Mouse (Mus musculus) adrenal gland, adult 2 months (tissue): ENCODE measurements around the gene Trappc3. TPM values are rescaled to one million over a fixed set of nuclear protein-coding genes. Genes with fewer than 3 reads are reported as not detected.

ENCODE experiments used
- DNase-seq: peaks from one replicate; pipeline ENCODE4 v3.0.0; 2021
- polyA plus RNA-seq: library from polyadenylated mRNA; depleted of rRNA; stranded (reverse); fragments of >200 nt; gene quantifications from 2 replicates; pipeline ENCODE4 v1.2.3, GENCODE M21; 2012
- total RNA-seq, 2 experiments: library from RNA; stranded (reverse); gene quantifications; 2 replicates each; pipeline ENCODE4 v1.2.3; 2021

The Trappc3 gene
- total and polyA plus RNA-seq, 3 experiments: 16.5 to 103 (median 85.8) TPM

- no peak for DNase-seq
Observed at GRCm38 (mm10) chr4:126250659-126251058, 11.5 kb upstream of the Trappc3 start.

- DNase-seq: peak; percentile 46
Observed at GRCm38 (mm10) chr4:126251655-126252254, 10.4 kb upstream of the Trappc3 start.

GRCm38 (mm10) chr4:126252411-126253237, 9.5 kb upstream of the Trappc3 start:
- no peak for DNase-seq

GRCm38 (mm10) chr4:126253637-126254272, 8.4 kb upstream of the Trappc3 start:
- no peak for DNase-seq

- DNase-seq: peak; percentile 49
Observed at GRCm38 (mm10) chr4:126254315-126255112, 7.6 kb upstream of the Trappc3 start.

GRCm38 (mm10) chr4:126255113-126256001, 6.8 kb upstream of the Trappc3 start:
- peak; percentile 63 for DNase-seq

GRCm38 (mm10) chr4:126256131-126256791, 5.9 kb upstream of the Trappc3 start, which contains the start of gene Map7d1:
Gene Map7d1 (minus strand): TSS chr4:126256343.
- peak; percentile 94 for DNase-seq

GRCm38 (mm10) chr4:126256967-126257881, 4.9 kb upstream of the Trappc3 start:
- peak; percentile 69 for DNase-seq

- DNase-seq: no peak
Observed at GRCm38 (mm10) chr4:126259063-126259462, 3.1 kb upstream of the Trappc3 start.

- peak; percentile 89 for DNase-seq
Observed at GRCm38 (mm10) chr4:126259523-126260160, 2.5 kb upstream of the Trappc3 start.

DNA sequence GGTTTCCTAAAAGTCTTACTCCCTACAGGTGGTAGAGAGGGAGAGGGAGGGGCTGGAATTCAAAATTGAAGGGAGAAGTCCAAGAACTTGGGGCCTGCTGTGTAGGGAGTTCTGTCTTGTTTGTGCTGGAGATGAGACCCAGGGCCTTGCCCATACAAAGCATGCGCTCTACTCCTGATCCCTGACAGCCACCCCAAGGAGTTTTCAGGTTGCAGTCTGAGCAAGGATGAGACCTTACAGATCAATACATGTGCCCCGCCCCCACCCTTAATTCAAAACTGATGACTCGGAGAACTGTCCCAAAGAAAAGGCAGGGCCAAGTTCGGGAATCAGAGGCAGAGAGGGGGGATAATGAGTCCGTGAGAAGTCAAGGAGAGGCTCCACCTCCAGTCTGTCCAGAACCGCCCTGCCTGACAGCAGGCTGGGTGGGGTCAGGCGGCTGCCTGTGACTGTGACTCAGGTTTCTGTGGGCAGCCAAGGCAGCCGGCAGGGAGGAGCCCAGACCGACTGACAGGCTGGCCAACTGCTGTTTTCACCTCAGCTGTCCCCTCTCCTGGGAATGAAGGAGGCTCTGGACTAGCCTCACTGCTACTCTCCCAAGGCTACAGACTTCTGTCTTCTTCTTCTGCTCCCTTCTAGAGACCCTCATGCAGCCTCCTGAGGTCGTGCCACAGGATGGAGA, 1.5 kb upstream of the Trappc3 start:
- peak; percentile 94 for DNase-seq

- no peak for DNase-seq
Observed at GRCm38 (mm10) chr4:126261266-126261665, 859 bp upstream of the Trappc3 start.

DNA sequence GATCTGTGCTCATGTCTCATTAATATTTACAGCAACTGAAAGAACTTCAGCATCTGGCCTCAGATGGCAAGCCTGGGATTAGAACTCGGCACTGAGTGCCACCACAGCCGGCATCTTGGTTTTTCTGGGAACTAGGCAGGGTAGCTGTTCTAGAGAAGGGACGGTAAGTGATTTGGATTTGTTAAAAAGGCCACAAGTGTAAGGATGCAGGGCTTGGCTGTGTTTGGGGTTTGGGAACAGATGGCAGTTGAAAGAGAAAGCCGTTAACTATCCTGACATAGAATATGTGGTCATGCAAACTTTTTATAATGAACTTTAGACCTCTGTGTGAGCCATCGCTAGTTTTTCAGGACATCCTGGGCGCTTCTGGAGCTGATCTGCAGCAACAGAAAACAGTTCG, 450 bp upstream of the Trappc3 start:
- no peak for DNase-seq

GRCm38 (mm10) chr4:126269292-126269691, 7.2 kb downstream of the Trappc3 start:
- DNase-seq: no peak

- no peak for DNase-seq
Observed at GRCm38 (mm10) chr4:126273753-126274152, 11.6 kb downstream of the Trappc3 start.

GRCm38 (mm10) chr4:126275081-126275480, 13.0 kb downstream of the Trappc3 start:
- DNase-seq: no peak

DNA sequence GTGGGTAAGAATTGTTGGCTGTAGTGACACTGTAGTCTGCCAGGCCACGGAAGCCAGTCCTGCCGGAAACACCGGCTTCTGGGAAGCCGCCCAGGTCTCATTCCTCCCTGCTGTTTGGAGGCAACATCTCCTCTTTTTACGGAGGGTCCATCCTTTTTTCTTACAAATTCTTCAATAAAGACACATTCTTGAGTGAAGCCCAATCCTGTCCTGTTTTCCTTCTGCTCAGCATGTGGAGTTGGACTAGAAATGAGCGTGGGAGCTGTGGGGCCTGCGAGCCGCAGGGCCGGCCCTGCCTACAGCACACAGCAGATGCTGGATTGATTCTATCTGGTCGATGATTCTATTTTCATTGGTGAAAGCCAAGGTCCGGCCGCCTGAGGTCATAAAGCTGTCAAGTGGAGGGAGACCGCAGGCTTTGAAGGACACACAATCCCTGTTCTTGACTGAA, 13.6 kb downstream of the Trappc3 start:
- peak; percentile 81 for DNase-seq
